Mouse (Mus musculus) hindbrain, embryonic 10.5 days (tissue): ENCODE results near the gene Spaca4. TPM values are rescaled to one million over a fixed set of nuclear protein-coding genes. Genes with fewer than 3 reads are reported as not detected.

Experiments used
- DNase-seq: peaks from one replicate; pipeline ENCODE4 v3.0.0-alpha.2; 2017; ENCODE audit warnings: low spot score
- H3K27ac ChIP-seq: fragments of 300-500 bp; sonication (generic); 2 replicates; pipeline ENCODE4 v1.5.1; 2016; ENCODE audit warnings: mild to moderate bottlenecking, moderate library complexity
- H3K27me3 ChIP-seq: fragments of 300-500 bp; sonication (generic); 2 replicates; pipeline ENCODE4 v1.6.1; 2016; ENCODE audit warnings: mild to moderate bottlenecking; ENCODE audit not compliant: poor library complexity, insufficient read depth, severe bottlenecking
- H3K36me3 ChIP-seq: fragments of 300-500 bp; sonication (generic); 2 replicates; pipeline ENCODE4 v1.6.1; 2016; ENCODE audit warnings: mild to moderate bottlenecking, moderate library complexity
- H3K4me1 ChIP-seq: fragments of 300-500 bp; sonication (generic); replicated peaks from 2 replicates; pipeline ENCODE4 v1.6.1; 2016; ENCODE audit warnings: mild to moderate bottlenecking
- H3K4me3 ChIP-seq: fragments of 300-500 bp; sonication (generic); 2 replicates; pipeline ENCODE4 v1.5.1; 2016; ENCODE audit warnings: mild to moderate bottlenecking, moderate library complexity
- H3K9me3 ChIP-seq: fragments of 300-500 bp; sonication (generic); 2 replicates; pipeline ENCODE4 v1.6.1; 2016; ENCODE audit warnings: mild to moderate bottlenecking, moderate library complexity
- WGBS: fragments of 180-500 bp; shearing (Covaris S2); methylation state at CpG from one replicate; pipeline ENCODE4 v1.1.7; 2016; 5-methylcytosine and 5-hydroxymethylcytosine counted together
- polyA plus RNA-seq: library from polyadenylated mRNA; unstranded; fragments of >200 nt; fragmentation: Nextera tagmentation; extraction: Ambion mirVana; gene quantifications from 2 replicates; pipeline ENCODE4 v1.2.1, GENCODE M21; 2016

The Spaca4 gene
- polyA plus RNA-seq, 1 experiment from 2014 or later, result not detected

DNA sequence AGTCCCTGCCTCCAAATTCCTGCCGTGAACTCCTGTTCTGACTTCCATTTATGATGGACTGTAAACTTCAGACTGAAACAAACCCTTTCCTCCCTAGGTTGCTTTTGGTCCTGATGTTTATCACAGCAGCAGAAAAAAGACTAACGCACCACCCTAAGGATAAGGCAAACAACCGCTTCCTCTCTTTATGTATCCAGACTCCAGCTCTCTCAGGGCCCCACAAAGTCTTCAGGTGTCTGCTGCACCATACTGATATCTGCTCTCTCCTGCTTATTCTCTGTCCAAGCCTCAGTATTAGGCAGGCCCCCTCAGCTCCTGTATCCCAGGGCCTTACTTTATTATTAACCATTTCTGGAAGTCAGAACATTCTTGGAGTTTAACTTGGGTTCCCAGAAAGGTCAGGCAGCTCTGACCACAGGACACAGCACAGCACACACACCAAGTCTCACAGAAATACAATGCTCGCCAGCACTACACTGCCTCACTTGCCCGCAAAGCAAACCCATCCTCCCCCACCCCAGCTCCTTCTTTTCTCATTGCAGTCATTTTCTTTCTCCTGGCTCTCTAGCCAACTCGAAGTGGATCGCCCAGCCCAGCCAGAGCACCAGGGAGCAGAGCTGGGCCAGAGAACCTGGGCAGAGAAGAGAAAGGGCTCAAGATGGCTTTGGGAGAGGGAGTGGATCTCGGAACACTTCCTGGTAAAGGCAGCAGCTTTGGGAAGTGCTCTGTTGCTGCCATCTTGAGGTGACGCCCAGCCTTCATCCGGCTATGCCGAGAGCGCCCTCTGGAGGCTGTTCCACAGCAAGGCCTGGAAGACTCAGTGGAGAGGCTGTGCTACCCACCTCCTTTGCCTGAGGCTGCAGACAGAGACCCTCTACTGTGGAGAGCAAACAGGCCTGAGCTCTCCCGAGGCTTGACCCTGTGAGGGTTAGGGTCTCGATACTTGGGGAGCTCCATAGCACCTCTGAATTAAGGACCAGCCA, 43.2 kb downstream of the Spaca4 start:
- Histone ChIP-seq H3K4me1 (peaks cover 60% of the 10 kb centered on the region), H3K9me3 (no peaks in the 10 kb centered on the region), H3K36me3 (no peaks in the 10 kb centered on the region), H3K27ac (peak overlapping the region; percentile 89), H3K4me3 (peak overlapping the region; percentile 32), H3K27me3 (peaks cover 13% of the 10 kb centered on the region)
- DNase-seq, result peak; percentile 93
- 28% methylated on average over 14 of the region's 14 CpGs for WGBS

DNA sequence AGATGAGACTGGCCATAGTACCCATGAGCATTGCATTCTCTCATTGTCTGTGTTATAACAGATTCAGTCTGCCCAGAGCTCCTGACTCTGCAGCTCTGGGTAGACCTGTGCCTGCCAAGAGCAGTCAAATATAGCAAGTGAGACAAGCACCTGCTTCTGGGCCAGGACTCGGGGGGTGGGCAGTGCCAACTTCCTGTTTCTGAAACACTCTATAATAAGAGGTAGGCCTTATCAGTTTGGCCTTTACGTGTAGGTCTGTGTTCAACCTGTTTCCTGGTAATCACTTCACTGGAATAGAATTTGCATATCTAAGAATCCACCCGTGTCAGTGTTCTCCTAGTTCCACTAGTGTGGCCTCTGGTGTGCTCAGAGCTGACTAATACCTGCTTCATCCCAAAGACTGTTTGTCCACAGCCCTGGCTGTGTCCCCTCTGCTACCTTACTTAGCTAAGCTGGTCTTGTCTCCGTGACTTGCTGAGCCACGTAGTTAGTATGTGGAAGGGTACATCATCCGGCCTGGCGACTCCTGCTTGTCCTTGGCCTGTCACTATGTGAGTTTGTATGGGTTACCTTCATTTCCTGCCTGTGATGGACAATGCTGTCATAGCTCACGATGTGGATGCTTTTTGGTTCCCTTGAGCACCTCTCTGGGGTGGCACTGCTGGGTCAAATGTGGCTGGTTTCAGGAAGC, 44.4 kb downstream of the Spaca4 start:
- 86% methylated on average over 8 of the region's 8 CpGs for WGBS
- Histone ChIP-seq H3K4me3 (no peak overlapping the region), H3K9me3 (no peaks in the 10 kb centered on the region), H3K27ac (no peak overlapping the region), H3K4me1 (peaks cover 49% of the 10 kb centered on the region), H3K27me3 (peaks cover 13% of the 10 kb centered on the region), H3K36me3 (no peaks in the 10 kb centered on the region)
- no peak for DNase-seq

DNA sequence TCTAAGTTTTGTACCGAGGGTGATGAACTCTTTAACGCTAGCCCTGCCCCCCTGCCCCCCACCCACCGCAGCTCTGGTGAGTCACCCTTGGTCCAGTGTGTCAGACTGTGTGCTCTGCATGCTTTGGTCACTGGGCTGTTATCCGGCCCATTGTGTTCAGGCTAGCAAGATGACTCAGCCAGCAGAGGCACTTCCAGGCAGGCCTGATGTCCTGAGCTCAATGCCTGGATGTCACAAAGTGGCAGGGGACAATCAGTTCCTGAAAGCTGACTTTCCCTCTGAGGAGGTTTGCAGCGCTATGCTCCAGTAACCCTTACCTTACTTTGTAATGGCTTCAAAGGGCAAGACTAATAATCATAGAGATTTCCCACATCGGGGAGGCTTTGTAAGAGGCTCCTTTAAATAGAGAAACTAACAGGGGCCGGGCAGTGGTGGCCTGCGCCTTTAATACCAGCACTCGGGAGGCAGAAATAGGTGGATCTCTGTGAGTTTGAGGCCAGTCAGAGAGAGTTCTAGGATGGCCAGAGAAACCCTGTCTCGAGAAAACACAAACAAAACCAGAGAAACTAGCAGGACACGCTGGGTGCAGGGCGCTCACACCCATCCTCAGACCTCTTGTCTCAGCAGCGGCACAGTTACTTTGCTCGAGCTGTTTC, 45.5 kb downstream of the Spaca4 start:
- Histone ChIP-seq H3K4me1 (peaks cover 38% of the 10 kb centered on the region), H3K27ac (peak overlapping the region; percentile 66), H3K27me3 (peaks cover 6% of the 10 kb centered on the region), H3K4me3 (no peak overlapping the region), H3K9me3 (no peaks in the 10 kb centered on the region), H3K36me3 (no peaks in the 10 kb centered on the region)
- no peak for DNase-seq
- 62% methylated on average over 14 of the region's 14 CpGs for WGBS

DNA sequence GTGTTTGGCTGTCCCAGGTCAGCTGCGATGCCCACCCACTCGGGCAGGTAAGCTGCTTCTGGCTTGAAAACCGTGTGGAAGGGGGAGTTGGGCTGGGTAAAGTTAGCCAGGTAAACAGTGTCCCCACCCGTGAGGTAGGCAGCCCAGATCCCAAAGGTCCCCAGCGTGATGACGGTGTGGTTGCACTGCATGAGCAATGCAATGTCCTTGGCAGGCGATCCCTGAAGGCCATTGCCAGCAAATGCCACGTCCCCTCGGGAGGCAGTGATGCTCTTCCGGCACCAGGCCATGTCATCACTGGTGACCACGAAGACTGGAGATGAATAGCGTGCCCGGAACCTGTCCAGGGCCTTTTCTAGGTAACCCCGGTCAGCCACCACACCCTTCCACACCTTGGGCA, 47.1 kb downstream of the Spaca4 start:
- Histone ChIP-seq H3K36me3 (no peaks in the 10 kb centered on the region), H3K4me3 (no peak overlapping the region), H3K9me3 (no peaks in the 10 kb centered on the region), H3K27me3 (no peaks in the 10 kb centered on the region; the same call in 1 of the 2 replicates), H3K27ac (no peak overlapping the region), H3K4me1 (peaks cover 27% of the 10 kb centered on the region)
- 94% methylated on average over 14 of the region's 14 CpGs for WGBS
- no peak for DNase-seq

DNA sequence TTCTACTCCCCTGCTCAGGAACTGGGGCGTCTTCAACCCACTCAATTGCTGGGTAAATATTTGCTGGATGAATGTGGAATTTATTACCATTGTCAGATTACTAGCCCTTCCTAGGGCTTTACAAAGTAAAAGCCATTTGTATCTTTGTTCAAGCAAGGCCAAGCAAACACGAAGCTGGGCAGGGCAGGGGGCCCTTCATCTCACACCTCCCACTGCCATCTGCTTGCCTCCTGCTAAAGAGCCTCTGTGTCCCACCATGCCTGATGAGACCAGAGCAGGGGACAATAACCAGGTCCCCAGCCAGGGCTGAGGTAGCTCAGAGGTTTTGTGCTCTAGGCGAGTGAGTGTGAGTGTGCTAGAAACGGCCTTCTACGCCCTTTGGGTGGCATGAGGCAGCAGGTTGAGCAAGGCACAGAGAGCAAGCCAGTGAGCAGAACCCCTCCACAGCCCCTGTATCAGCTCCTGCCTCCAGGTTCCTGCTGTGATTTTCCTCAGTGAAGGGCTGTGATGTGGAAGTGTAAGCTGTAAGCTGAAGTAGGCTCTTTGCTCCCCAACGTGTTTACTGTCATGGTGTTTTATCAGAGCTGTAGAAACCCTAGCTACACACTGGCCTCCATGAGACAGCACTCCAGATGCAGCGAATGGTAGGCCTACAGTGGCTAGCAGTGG, 47.9 kb downstream of the Spaca4 start:
- 80% methylated on average over 7 of the region's 7 CpGs for WGBS
- no peak overlapping the region for H3K4me3 ChIP-seq
- no peaks in the 10 kb centered on the region for H3K9me3 ChIP-seq
- peaks cover 20% of the 10 kb centered on the region for H3K4me1 ChIP-seq
- 0 out of 2 replicates have a peak overlapping the region, but pooled peaks have one; percentile 3 for H3K27ac ChIP-seq
- no peaks in the 10 kb centered on the region; the same call in 1 of the 2 replicates for H3K27me3 ChIP-seq
- no peaks in the 10 kb centered on the region for H3K36me3 ChIP-seq
- DNase-seq, result no peak

Other genes with a start within 250 kb of the Spaca4 start
- 0.47 and 1.2 TPM in 2 replicates for gene Tulp2, start 243.9 kb downstream of the Spaca4 start, polyA plus RNA-seq
- not detected in 2 replicates for gene Gm45808, start 239.0 kb downstream of the Spaca4 start, polyA plus RNA-seq
- 4.8 and 6.7 TPM in 2 replicates for gene Dhdh, start 237.0 kb downstream of the Spaca4 start, polyA plus RNA-seq
- gene Nucb1, start 215.4 kb downstream of the Spaca4 start, polyA plus RNA-seq, result 110 and 115 TPM in 2 replicates
- 18.6 and 20.2 TPM in 2 replicates for gene Ppp1r15a, start 199.5 kb downstream of the Spaca4 start, polyA plus RNA-seq
- gene Plekha4, start 199.5 kb downstream of the Spaca4 start, polyA plus RNA-seq, result 4.1 and 4.5 TPM in 2 replicates
- 1.1 and 1.5 TPM in 2 replicates for gene Hsd17b14, start 170.9 kb downstream of the Spaca4 start, polyA plus RNA-seq
- 37.1 and 46.2 TPM in 2 replicates for gene Bcat2, start 155.7 kb downstream of the Spaca4 start, polyA plus RNA-seq
- gene Fgf21, start 110.3 kb downstream of the Spaca4 start, polyA plus RNA-seq, result not detected in 2 replicates
- 0.20 TPM in 1 of 2 replicates, not detected in the other for gene Fut1, start 108.5 kb downstream of the Spaca4 start, polyA plus RNA-seq
- 0.19 TPM in 1 of 2 replicates, not detected in the other for gene Izumo1, start 104.0 kb downstream of the Spaca4 start, polyA plus RNA-seq
- 6.4 and 9.3 TPM in 2 replicates for gene Rasip1, start 98.3 kb downstream of the Spaca4 start, polyA plus RNA-seq
- gene Mamstr, start 85.8 kb downstream of the Spaca4 start, polyA plus RNA-seq, result 2.6 and 2.9 TPM in 2 replicates
- gene Fut2, start 59.4 kb downstream of the Spaca4 start, polyA plus RNA-seq, result 0.12 and 0.21 TPM in 2 replicates
- gene Ntn5, start 41.8 kb downstream of the Spaca4 start, polyA plus RNA-seq, result 0.39 and 0.98 TPM in 2 replicates
- 0.62 and 0.77 TPM in 2 replicates for gene Sec1, start 31.4 kb downstream of the Spaca4 start, polyA plus RNA-seq
- 8.3 and 13.0 TPM in 2 replicates for gene Car11, start 26.0 kb downstream of the Spaca4 start, polyA plus RNA-seq
- gene Dbp, start 20.7 kb downstream of the Spaca4 start, polyA plus RNA-seq, result 3.0 and 3.4 TPM in 2 replicates
- gene Rpl18, start 10.4 kb downstream of the Spaca4 start, polyA plus RNA-seq, result 1,010 and 1,126 TPM in 2 replicates
- 33.6 and 35.5 TPM in 2 replicates for gene Sphk2, start 7.8 kb downstream of the Spaca4 start, polyA plus RNA-seq
- gene Fam83e, start 4.6 kb downstream of the Spaca4 start, polyA plus RNA-seq, result 1.6 and 1.8 TPM in 2 replicates
- gene Lmtk3, start 57.9 kb upstream of the Spaca4 start, polyA plus RNA-seq, result 2.3 and 5.4 TPM in 2 replicates
- 1.7 and 2.2 TPM in 2 replicates for gene Sult2b1, start 58.9 kb upstream of the Spaca4 start, polyA plus RNA-seq
- gene Cyth2, start 88.8 kb upstream of the Spaca4 start, polyA plus RNA-seq, result 164 and 231 TPM in 2 replicates
- gene Kcnj14, start 99.0 kb upstream of the Spaca4 start, polyA plus RNA-seq, result 0.91 and 1.0 TPM in 2 replicates
- gene Grwd1, start 105.1 kb upstream of the Spaca4 start, polyA plus RNA-seq, result 85.2 and 110 TPM in 2 replicates
- gene Kdelr1, start 147.0 kb upstream of the Spaca4 start, polyA plus RNA-seq, result 37.6 and 67.7 TPM in 2 replicates
- 0.19 and 0.33 TPM in 2 replicates for gene Grin2d, start 152.6 kb upstream of the Spaca4 start, polyA plus RNA-seq
- 1.1 and 1.3 TPM in 2 replicates for gene Syngr4, start 170.9 kb upstream of the Spaca4 start, polyA plus RNA-seq
- gene Tmem143, start 171.1 kb upstream of the Spaca4 start, polyA plus RNA-seq, result 4.5 and 4.8 TPM in 2 replicates
- 16.7 and 29.7 TPM in 2 replicates for gene Emp3, start 195.6 kb upstream of the Spaca4 start, polyA plus RNA-seq
- gene Ccdc114, start 198.3 kb upstream of the Spaca4 start, polyA plus RNA-seq, result 6.5 and 7.7 TPM in 2 replicates